ENCODE assay signal across 7 mouse cellular contexts in genomic region chr8:84284608-84285063, GRCm38 (mm10). TPM values are rescaled to one million over a fixed set of nuclear protein-coding genes. Genes with fewer than 3 reads are reported as not detected.
DNase-seq lines count a peak whose midpoint lies in the region; ATAC-seq lines count a peak whose summit lies in the region.

No protein-coding gene starts in this region.

- H3K27me3 ChIP-seq in megakaryocyte, embryonic 14.5 days (replicated peaks) = no peaks in the 10 kb centered on the region
- no peaks in the 10 kb centered on the region for H3K27me3 ChIP-seq in embryonic facial prominence, embryonic 13.5 days

- peak overlapping the region; percentile 75 for H3K27ac ChIP-seq in embryonic facial prominence, embryonic 13.5 days

- peaks cover 43% of the 10 kb centered on the region for H3K4me1 ChIP-seq in megakaryocyte, embryonic 14.5 days
- peaks cover 19% of the 10 kb centered on the region for H3K4me1 ChIP-seq in embryonic facial prominence, embryonic 13.5 days

- H3K9ac ChIP-seq in embryonic facial prominence, embryonic 13.5 days = 0 out of 2 replicates have a peak overlapping the region, but pooled peaks have one; percentile 44

- no peak for ATAC-seq in megakaryocyte, adult 5-6 weeks (ENCODE audit: poor library complexity, severe bottlenecking)
- peak; percentile 56; the same call in 1 of the 2 replicates for ATAC-seq in embryonic facial prominence, embryonic 13.5 days (ENCODE audit: insufficient number of reproducible peaks, insufficient read depth, low FRiP score, low TSS enrichment, low read depth)
- ATAC-seq in activated CD4-positive, CD25-positive, alpha-beta regulatory T cell, adult 4 months = no peak

- DNase-seq in heart, postnatal 4 days = peak; percentile 31
- peak; percentile 55 for DNase-seq in lung, postnatal 10 days
- no peak for DNase-seq in thymus, postnatal 4 days

- no peaks in the 10 kb centered on the region for H3K9me3 ChIP-seq in megakaryocyte, embryonic 14.5 days
- H3K9me3 ChIP-seq in embryonic facial prominence, embryonic 13.5 days = no peaks in the 10 kb centered on the region

- H3K4me3 ChIP-seq in megakaryocyte, embryonic 14.5 days (replicated peaks) = peak overlapping the region; percentile 82
- peak overlapping the region; percentile 33 for H3K4me3 ChIP-seq in embryonic facial prominence, embryonic 13.5 days

- 13% methylated on average over 9 of the region's 9 CpGs for WGBS in embryonic facial prominence, embryonic 13.5 days

- H3K36me3 ChIP-seq in megakaryocyte, embryonic 14.5 days (replicated peaks; ENCODE audit: low read length) = no peaks in the 10 kb centered on the region
- no peaks in the 10 kb centered on the region for H3K36me3 ChIP-seq in embryonic facial prominence, embryonic 13.5 days

- peak overlapping the region; percentile 47 for H3K4me2 ChIP-seq in embryonic facial prominence, embryonic 13.5 days

RNA-seq across cellular contexts. Expression of gene Ccdc130, which starts 14.5 kb away (rescaled TPM):
- polyA plus RNA-seq in megakaryocyte, embryonic 14.5 days (2012; ENCODE audit: insufficient read depth, low replicate concordance) = 4.8 and 20.9 TPM in 2 replicates
- 18.7 and 22.8 TPM in 2 replicates for total RNA-seq in megakaryocyte, adult 5-6 weeks (2015)
- 17.8 and 22.5 TPM in 2 replicates for total RNA-seq in megakaryocyte, adult 5-6 weeks (2017)
- 21.6 and 22.2 TPM in 2 replicates for polyA plus RNA-seq in embryonic facial prominence, embryonic 13.5 days (2015; fragmentation: Nextera tagmentation; extraction: Ambion mirVana)
- total RNA-seq in heart, postnatal 4 days (2021) = 10 to 100 TPM; 11.0 to 16.2 TPM
- 10 to 100 TPM; 32.2 to 45.4 TPM for polyA plus RNA-seq in activated CD4-positive, CD25-positive, alpha-beta regulatory T cell, adult 4 months (2017; shearing (Covaris generic))

RNA-seq across cellular contexts. Expression of gene Mri1, which starts 27.5 kb away (rescaled TPM):
- 106 and 208 TPM in 2 replicates for polyA plus RNA-seq in megakaryocyte, embryonic 14.5 days (2012; ENCODE audit: insufficient read depth, low replicate concordance)
- 11.6 and 13.5 TPM in 2 replicates for total RNA-seq in megakaryocyte, adult 5-6 weeks (2015)
- 4.0 and 4.9 TPM in 2 replicates for total RNA-seq in megakaryocyte, adult 5-6 weeks (2017)
- polyA plus RNA-seq in embryonic facial prominence, embryonic 13.5 days (2015; fragmentation: Nextera tagmentation; extraction: Ambion mirVana) = 62.4 and 69.8 TPM in 2 replicates
- 10 to 100 TPM; 14.4 to 19.2 TPM for total RNA-seq in heart, postnatal 4 days (2021)
- 10 to 100 TPM; 38.1 to 39.4 TPM for polyA plus RNA-seq in activated CD4-positive, CD25-positive, alpha-beta regulatory T cell, adult 4 months (2017; shearing (Covaris generic))

RNA-seq across cellular contexts. Expression of gene D8Ertd738e, which starts 35.1 kb away (rescaled TPM):
- 80.4 and 326 TPM in 2 replicates for polyA plus RNA-seq in megakaryocyte, embryonic 14.5 days (2012; ENCODE audit: insufficient read depth, low replicate concordance)
- total RNA-seq in megakaryocyte, adult 5-6 weeks (2015) = 169 and 188 TPM in 2 replicates
- 99.7 and 113 TPM in 2 replicates for total RNA-seq in megakaryocyte, adult 5-6 weeks (2017)
- polyA plus RNA-seq in embryonic facial prominence, embryonic 13.5 days (2015; fragmentation: Nextera tagmentation; extraction: Ambion mirVana) = 318 and 344 TPM in 2 replicates
- 100 to 1,000 TPM; 218 to 233 TPM for total RNA-seq in heart, postnatal 4 days (2021)
- polyA plus RNA-seq in activated CD4-positive, CD25-positive, alpha-beta regulatory T cell, adult 4 months (2017; shearing (Covaris generic)) = 100 to 1,000 TPM; 382 to 385 TPM

RNA-seq across cellular contexts. Expression of gene Zswim4, which starts 47.8 kb away (rescaled TPM):
- 14.1 and 16.0 TPM in 2 replicates for polyA plus RNA-seq in megakaryocyte, embryonic 14.5 days (2012; ENCODE audit: insufficient read depth, low replicate concordance)
- total RNA-seq in megakaryocyte, adult 5-6 weeks (2015) = 6.2 and 6.5 TPM in 2 replicates
- total RNA-seq in megakaryocyte, adult 5-6 weeks (2017) = 8.9 and 9.4 TPM in 2 replicates
- 19.6 and 22.6 TPM in 2 replicates for polyA plus RNA-seq in embryonic facial prominence, embryonic 13.5 days (2015; fragmentation: Nextera tagmentation; extraction: Ambion mirVana)
- 10 to 100 TPM; 12.8 to 13.8 TPM for total RNA-seq in heart, postnatal 4 days (2021)
- polyA plus RNA-seq in activated CD4-positive, CD25-positive, alpha-beta regulatory T cell, adult 4 months (2017; shearing (Covaris generic)) = 1 to 10 TPM; 3.1 to 5.5 TPM
